7 mouse cellular contexts compared by ENCODE assay signal in the genomic region with DNA sequence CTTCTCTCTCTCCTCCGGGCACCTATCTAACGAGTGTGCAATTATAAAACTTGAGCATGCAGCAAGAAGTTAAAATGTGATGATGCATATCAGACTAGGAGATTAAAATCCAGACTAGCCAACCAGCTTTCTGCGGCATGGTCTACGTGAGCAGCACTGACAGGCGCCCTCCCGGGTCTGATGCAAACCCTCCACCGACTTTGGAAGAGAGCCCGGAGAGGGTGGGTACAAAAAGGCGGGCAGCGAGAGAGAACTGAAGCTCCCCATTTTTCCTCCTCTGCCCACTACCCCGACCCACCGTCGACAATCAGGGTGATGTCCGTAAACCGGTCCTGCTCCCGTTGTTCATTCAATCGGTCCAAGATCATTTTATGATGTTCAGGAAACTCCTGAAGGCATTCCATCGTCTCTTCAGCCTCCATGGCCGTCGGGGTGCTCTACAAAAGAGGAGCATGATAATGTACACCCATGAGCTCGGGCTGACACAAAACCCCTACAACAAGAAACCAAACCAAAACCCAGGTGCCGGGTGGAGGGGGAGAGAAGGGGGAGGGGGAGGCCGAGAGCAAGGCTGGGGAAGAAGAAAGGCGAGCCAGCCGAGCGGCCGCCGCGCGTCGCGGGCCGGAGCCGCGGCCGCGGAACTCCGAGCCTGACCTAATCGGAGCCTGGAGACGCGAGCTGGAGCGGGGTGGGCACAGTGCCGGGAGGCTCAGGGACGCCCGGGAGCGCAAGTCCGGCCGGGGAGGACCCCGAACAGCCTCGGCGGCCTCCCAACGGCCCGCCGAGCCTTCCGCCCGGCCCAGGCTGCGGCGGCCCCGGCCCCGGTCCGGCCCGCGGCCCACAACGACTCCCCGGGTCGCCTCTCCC. TPM values are rescaled to one million over a fixed set of nuclear protein-coding genes. Genes with fewer than 3 reads are reported as not detected.
DNase-seq lines count a peak whose midpoint lies in the region; ATAC-seq lines count a peak whose summit lies in the region.

No protein-coding gene starts in this region.

- peak overlapping the region; percentile 83 for H3K4me3 ChIP-seq in intestine, embryonic 16.5 days (ENCODE audit: low read length)

- peak; percentile 75 for DNase-seq in adrenal gland, postnatal 10 days
- DNase-seq in embryo, embryonic 11.5 days (ENCODE audit: low read depth, low spot score): peak; percentile 30
- DNase-seq in gastrocnemius, postnatal 36 days: peak; percentile 66 to 78
- peak; percentile 64 to 67 for DNase-seq in left cerebral cortex, postnatal 36 days (ENCODE audit: low spot score in 2 of 2)
- peak; percentile 58 for DNase-seq in mesoderm, embryonic 11.5 days (ENCODE audit: low read depth, low spot score)
- DNase-seq in spleen, adult 12 weeks (ENCODE audit: low spot score): peak; percentile 28

- H3K4me1 ChIP-seq in intestine, embryonic 16.5 days (ENCODE audit: control insufficient read depth, insufficient read depth, low read length): peaks cover 11% of the 10 kb centered on the region

- peak overlapping the region; percentile 94 for H3K27ac ChIP-seq in intestine, embryonic 16.5 days (ENCODE audit: low read length)

- H3K9me3 ChIP-seq in intestine, embryonic 16.5 days (ENCODE audit: control insufficient read depth, low read length): no peaks in the 10 kb centered on the region

- under 1% methylated on average over 60 of the region's 66 CpGs for WGBS in intestine, embryonic 16.5 days

- H3K27me3 ChIP-seq in intestine, embryonic 16.5 days (replicated peaks; ENCODE audit: control insufficient read depth, insufficient read depth, low read length): no peaks in the 10 kb centered on the region

- H3K36me3 ChIP-seq in intestine, embryonic 16.5 days (ENCODE audit: control insufficient read depth, insufficient read depth, low read length): peaks cover 2% of the 10 kb centered on the region; the same call in 1 of the 2 replicates

- ATAC-seq in intestine, embryonic 16.5 days: peak; percentile 68

- H3K9ac ChIP-seq in intestine, embryonic 16.5 days (ENCODE audit: low read depth, low read length): peak overlapping the region; percentile 93

- peak overlapping the region; percentile 65 for H3K4me2 ChIP-seq in intestine, embryonic 16.5 days (ENCODE audit: low read depth, low read length)

- intact Hi-C loops in gastrocnemius, postnatal 36 days (cut with DNase I): loop anchor here (2.0 kb wide), 1 partner anchor 35 kb away; a partner anchor contains a TSS
- intact Hi-C loops in left cerebral cortex, postnatal 36 days (cut with DNase I): loop anchor here (2.0 to 5.0 kb wide), 3 partner anchors 35 to 148 kb away; a partner anchor contains a TSS

RNA-seq across cellular contexts. Expression of a gene that starts 0.6 kb away (rescaled TPM):
- 10 to 100 TPM; 34.6 to 35.1 TPM for total RNA-seq in adrenal gland, postnatal 10 days (2021)
- 10 to 100 TPM; 19.1 to 19.2 TPM for total RNA-seq in gastrocnemius, postnatal 36 days (2021)
- 18.0 and 21.4 TPM in 2 replicates for polyA plus RNA-seq in intestine, embryonic 16.5 days (2015; fragmentation: Nextera tagmentation; extraction: Ambion mirVana)
- 10 to 100 TPM; 47.3 to 48.5 TPM for total RNA-seq in left cerebral cortex, postnatal 36 days (2021)

RNA-seq across cellular contexts. Expression of a gene that starts 34.4 kb away (rescaled TPM):
- total RNA-seq in adrenal gland, postnatal 10 days (2021): 1 to 10 TPM; 2.0 to 3.6 TPM
- total RNA-seq in gastrocnemius, postnatal 36 days (2021): 1 to 10 TPM in 1 of 2 experiments, under 1 TPM in 1; 0.76 to 1.3 TPM
- 0.39 and 0.48 TPM in 2 replicates for polyA plus RNA-seq in intestine, embryonic 16.5 days (2015; fragmentation: Nextera tagmentation; extraction: Ambion mirVana)
- total RNA-seq in left cerebral cortex, postnatal 36 days (2021): 10 to 100 TPM; 13.9 to 16.2 TPM

RNA-seq across cellular contexts. Expression of a gene that starts 39.9 kb away (rescaled TPM):
- not detected for total RNA-seq in adrenal gland, postnatal 10 days (2021)
- not detected for total RNA-seq in gastrocnemius, postnatal 36 days (2021)
- polyA plus RNA-seq in intestine, embryonic 16.5 days (2015; fragmentation: Nextera tagmentation; extraction: Ambion mirVana): not detected in 2 replicates
- total RNA-seq in left cerebral cortex, postnatal 36 days (2021): not detected

RNA-seq across cellular contexts. Expression of a gene that starts 45.7 kb away (rescaled TPM):
- not detected for total RNA-seq in adrenal gland, postnatal 10 days (2021)
- not detected for total RNA-seq in gastrocnemius, postnatal 36 days (2021)
- not detected in 2 replicates for polyA plus RNA-seq in intestine, embryonic 16.5 days (2015; fragmentation: Nextera tagmentation; extraction: Ambion mirVana)
- total RNA-seq in left cerebral cortex, postnatal 36 days (2021): not detected

Comparison
In these comparisons a context has a peak if more than half of its experiments do, and no peak if none do; other contexts are left out.
1. Peak in every context shown above with its lines: DNase-seq, ATAC-seq, H3K4me3 ChIP-seq and H3K27ac ChIP-seq.